Mouse (Mus musculus) kidney, postnatal 36 days (tissue): Measurements from ENCODE around the gene Ercc4.
"Not testable (repeated sequence)": the region's sequence is repeated elsewhere in the genome, so short reads cannot be mapped to it uniquely, and the experiment has no call there.

ENCODE experiments used
- DNase-seq, 2 experiments: peaks; one replicate each; pipeline ENCODE4 v3.0.0; 2021 to 2022; ENCODE audit warnings: mixed read lengths in 2 of 2

Gene Ercc4

GRCm38 (mm10) chr16:13109156-13109989, at the start of gene Ercc4:
Ercc4 (plus strand) TSS chr16:13109684.
- DNase-seq, result peak; percentile 97 to 98

- DNase-seq, result no peak
Measured at GRCm38 (mm10) chr16:13061113-13061512, 48.4 kb upstream of the Ercc4 start.

- no peak for DNase-seq
Measured at GRCm38 (mm10) chr16:13074176-13074575, 35.3 kb upstream of the Ercc4 start.

GRCm38 (mm10) chr16:13080161-13080560, 29.3 kb upstream of the Ercc4 start:
- peak in 1 of 2 experiments; percentile 25 for DNase-seq

- DNase-seq, result peak; percentile 30 to 54
Measured at GRCm38 (mm10) chr16:13083155-13083798, 26.2 kb upstream of the Ercc4 start.

GRCm38 (mm10) chr16:13108356-13108755, 1.1 kb upstream of the Ercc4 start:
- no peak for DNase-seq

GRCm38 (mm10) chr16:13109990-13110595, 609 bp downstream of the Ercc4 start:
- DNase-seq, result no peak

GRCm38 (mm10) chr16:13114821-13115220, 5.3 kb downstream of the Ercc4 start:
- no peak for DNase-seq

GRCm38 (mm10) chr16:13115466-13115865, 6.0 kb downstream of the Ercc4 start:
- not testable (repeated sequence) for DNase-seq

- peak; percentile 44 to 62 for DNase-seq
Measured at GRCm38 (mm10) chr16:13117299-13117966, 7.9 kb downstream of the Ercc4 start.

- no peak for DNase-seq
Measured at GRCm38 (mm10) chr16:13117967-13118430, 8.5 kb downstream of the Ercc4 start.

- no peak for DNase-seq
Measured at GRCm38 (mm10) chr16:13118754-13119294, 9.3 kb downstream of the Ercc4 start.

- no peak for DNase-seq
Measured at GRCm38 (mm10) chr16:13119641-13120350, 10.3 kb downstream of the Ercc4 start.

GRCm38 (mm10) chr16:13125357-13125756, 15.9 kb downstream of the Ercc4 start:
- DNase-seq, result no peak

- DNase-seq, result no peak
Measured at GRCm38 (mm10) chr16:13127566-13127965, 18.1 kb downstream of the Ercc4 start.

- DNase-seq, result peak in 1 of 2 experiments; percentile 71
Measured at GRCm38 (mm10) chr16:13130412-13130811, 20.9 kb downstream of the Ercc4 start.

- no peak for DNase-seq
Measured at GRCm38 (mm10) chr16:13141220-13141619, 31.7 kb downstream of the Ercc4 start.

- no peak for DNase-seq
Measured at GRCm38 (mm10) chr16:13143932-13144331, 34.4 kb downstream of the Ercc4 start.

- DNase-seq, result no peak
Measured at GRCm38 (mm10) chr16:13144682-13145410, 35.4 kb downstream of the Ercc4 start.

- DNase-seq, result no peak
Measured at GRCm38 (mm10) chr16:13146231-13146630, 36.7 kb downstream of the Ercc4 start.
